Mouse (Mus musculus) ES-E14 (cell line): ENCODE measurements around the gene Pth1r. TPM values are rescaled to one million over a fixed set of nuclear protein-coding genes. Genes with fewer than 3 reads are reported as not detected.

ENCODE experiments used
- DNase-seq: peaks from one replicate; pipeline ENCODE4 v3.0.0-alpha.2; 2013; ENCODE audit warnings: low read depth, low spot score
- H3K27ac ChIP-seq: 2 replicates; pipeline ENCODE4 v1.5.1; 2012; ENCODE audit warnings: low read depth, mild to moderate bottlenecking, low read length, moderate library complexity, mixed read lengths; ENCODE audit not compliant: poor library complexity, insufficient read depth, severe bottlenecking
- H3K36me3 ChIP-seq: 2 replicates; pipeline ENCODE4 v1.6.1; 2012; ENCODE audit warnings: mild to moderate bottlenecking, low read length, moderate library complexity, mixed read lengths; ENCODE audit not compliant: control insufficient read depth, poor library complexity, insufficient read depth, severe bottlenecking
- H3K4me1 ChIP-seq, 2 experiments: fragments of 150-350 bp in 1 of 2; sonication (generic) in 1 of 2; 2 replicates each; pipeline ENCODE4 v1.6.1; 2012; ENCODE audit warnings: low read length in 2 of 2, mild to moderate bottlenecking in 1 of 2, mixed read lengths in 1 of 2; ENCODE audit not compliant: control insufficient read depth in 2 of 2, insufficient read depth in 2 of 2, poor library complexity in 1 of 2
- H3K4me3 ChIP-seq, 2 experiments: fragments of 150-350 bp in 1 of 2; sonication (generic) in 1 of 2; 2 replicates each; pipeline ENCODE4 v1.5.1; 2012; ENCODE audit warnings: low read length in 2 of 2, low read depth in 1 of 2, mild to moderate bottlenecking in 1 of 2, mixed read lengths in 1 of 2; ENCODE audit not compliant: insufficient read depth in 1 of 2, poor library complexity in 1 of 2, severe bottlenecking in 1 of 2
- H3K9ac ChIP-seq: 2 replicates; pipeline ENCODE4 v1.6.1; 2012; ENCODE audit warnings: low read depth, mild to moderate bottlenecking, low read length, mixed read lengths; ENCODE audit not compliant: poor library complexity, insufficient read depth, severe bottlenecking
- H3K9me3 ChIP-seq: fragments of 150-350 bp; sonication (generic); 2 replicates; pipeline ENCODE4 v1.6.1; 2012; ENCODE audit warnings: low read depth, mild to moderate bottlenecking, low read length; ENCODE audit not compliant: control insufficient read depth, insufficient read depth
- CHD2 ChIP-seq: IDR thresholded peaks from 2 replicates; pipeline ENCODE4 v1.6.1; 2014; ENCODE audit warnings: mild to moderate bottlenecking, low read depth, low read length, inconsistent platforms
- HCFC1 ChIP-seq: IDR thresholded peaks from 2 replicates; pipeline ENCODE4 v1.6.1; 2012; ENCODE audit warnings: low read length, inconsistent platforms, borderline replicate concordance; ENCODE audit not compliant: insufficient read depth
- MAFK ChIP-seq: IDR thresholded peaks from 2 replicates; pipeline ENCODE4 v1.6.1; 2014; ENCODE audit warnings: mild to moderate bottlenecking, low read depth, low read length, inconsistent platforms; ENCODE audit not compliant: insufficient read depth
- ZC3H11A ChIP-seq: IDR thresholded peaks from 2 replicates; pipeline ENCODE4 v1.6.1; 2012; ENCODE audit warnings: low read depth, mild to moderate bottlenecking, inconsistent platforms, low read length, borderline replicate concordance
- ZNF384 ChIP-seq: IDR thresholded peaks from 2 replicates; pipeline ENCODE4 v1.6.1; 2012; ENCODE audit warnings: low read depth, low read length, inconsistent platforms
- in situ Hi-C, 2 experiments: fragments of 600-800 bp; cut with MboI; formaldehyde crosslinking; loops; one replicate each; pipeline ENCODE4 v1.15.1; 2025; ENCODE audit warnings: low sequenced_read_pairs in 2 of 2, inconsistent platforms in 1 of 2; ENCODE audit not compliant: unreplicated experiment in 2 of 2
- total RNA-seq: library from RNA; depleted of rRNA; stranded (reverse); fragments of 300-350 nt; gene quantifications from 2 replicates; pipeline ENCODE4 v1.2.3, GENCODE M21; 2012

The Pth1r gene
- total RNA-seq, 1 experiment, result 6.8 TPM

DNA sequence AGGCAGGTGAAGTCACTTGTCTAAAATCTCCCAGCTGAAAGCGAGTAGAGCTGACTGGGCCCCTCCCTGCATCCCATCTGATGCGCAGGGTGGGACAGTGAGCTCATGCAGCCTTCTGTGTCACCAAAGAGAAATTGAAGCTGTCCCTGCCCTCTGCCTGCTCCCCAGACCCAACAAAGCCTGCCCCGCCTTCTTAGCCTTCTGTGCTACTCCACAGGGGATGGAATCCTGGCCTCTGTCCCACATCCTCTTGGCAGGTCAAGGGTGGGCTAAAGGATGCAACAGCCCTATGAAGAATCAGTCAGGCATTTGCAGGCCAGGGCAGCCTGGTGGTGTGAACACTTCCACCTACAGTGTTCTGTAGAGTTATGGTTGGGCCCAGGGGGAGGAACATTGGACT, 49.5 kb downstream of the Pth1r start:
- Histone ChIP-seq H3K4me3 (no peak overlapping the region), H3K36me3 (peaks cover 5% of the 10 kb centered on the region; the same call in 1 of the 2 replicates), H3K4me1 (peaks cover 0 to 6% of the 10 kb centered on the region in 2 experiments; a peak in 1 of 4 replicates), H3K9ac (no peak overlapping the region), H3K9me3 (no peaks in the 10 kb centered on the region), H3K27ac (no peak overlapping the region)
- in situ Hi-C loops, result no loop called here
- no peak for TF ChIP-seq ZC3H11A
- no peak for TF ChIP-seq HCFC1
- no peak for TF ChIP-seq ZNF384
- no peak for TF ChIP-seq CHD2
- TF ChIP-seq MAFK, result no peak
- no peak for DNase-seq

DNA sequence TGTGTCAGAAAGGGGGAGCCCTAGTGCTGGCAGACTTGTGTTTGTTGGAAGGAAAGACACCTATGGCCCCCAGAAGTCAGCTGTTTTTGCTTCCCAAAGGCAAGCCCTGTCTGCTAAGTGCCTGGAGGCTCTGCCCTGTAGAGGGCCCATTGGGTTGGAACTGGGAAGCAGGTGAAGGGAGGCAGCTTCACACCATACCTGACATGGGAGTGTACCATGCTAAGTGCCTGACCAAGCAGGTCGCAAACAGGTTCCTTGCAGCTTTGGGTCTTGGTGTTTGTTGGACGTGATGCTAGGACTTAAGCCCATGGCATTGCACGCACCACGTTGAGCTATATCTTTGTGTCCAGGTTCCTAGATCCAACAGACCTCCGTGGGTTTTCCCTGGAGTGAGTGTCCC, 50.5 kb downstream of the Pth1r start:
- Histone ChIP-seq H3K36me3 (peaks cover 5% of the 10 kb centered on the region; the same call in 1 of the 2 replicates), H3K4me3 (no peak overlapping the region), H3K4me1 (peaks cover 0 to 6% of the 10 kb centered on the region in 2 experiments; a peak in 1 of 4 replicates), H3K27ac (no peak overlapping the region), H3K9me3 (no peaks in the 10 kb centered on the region), H3K9ac (no peak overlapping the region)
- DNase-seq, result no peak
- TF ChIP-seq ZNF384, result no peak
- TF ChIP-seq ZC3H11A, result no peak
- TF ChIP-seq CHD2, result no peak
- TF ChIP-seq HCFC1, result no peak
- TF ChIP-seq MAFK, result no peak
- in situ Hi-C loops, result no loop called here

DNA sequence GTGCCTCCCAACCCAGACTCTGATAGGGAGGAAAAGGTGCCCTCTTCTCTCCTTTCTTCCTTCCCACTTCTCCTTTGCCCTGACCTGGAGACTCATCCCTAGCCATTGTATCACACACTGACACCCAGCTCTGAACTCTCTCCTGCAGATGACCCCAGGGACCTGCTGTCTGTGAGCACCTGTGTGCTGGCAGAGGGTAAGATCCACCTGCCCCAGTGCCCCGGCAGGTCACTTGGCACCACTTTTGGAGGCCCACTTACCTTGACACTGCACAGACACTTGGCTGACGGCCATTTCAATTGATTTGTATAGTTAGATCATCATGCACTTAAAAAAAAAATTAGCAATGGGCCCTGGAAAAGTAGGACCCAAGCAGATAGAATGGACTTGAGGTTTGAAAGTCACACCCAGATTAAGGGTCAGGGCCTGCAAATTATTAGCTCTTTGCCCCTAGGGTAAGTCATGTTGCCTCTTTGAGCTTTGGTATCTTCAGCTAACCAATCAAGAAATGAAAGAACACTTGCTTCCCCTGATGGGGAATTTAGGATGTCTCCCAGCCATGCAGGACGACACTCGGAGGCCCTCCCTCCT, 51.7 kb downstream of the Pth1r start:
- Histone ChIP-seq H3K9ac (no peak overlapping the region), H3K4me3 (no peak overlapping the region), H3K4me1 (peaks cover 0 to 6% of the 10 kb centered on the region in 2 experiments; a peak in 1 of 4 replicates), H3K27ac (no peak overlapping the region), H3K9me3 (no peaks in the 10 kb centered on the region), H3K36me3 (peaks cover 5% of the 10 kb centered on the region; the same call in 1 of the 2 replicates)
- no peak for TF ChIP-seq HCFC1
- TF ChIP-seq MAFK, result no peak
- no peak for TF ChIP-seq ZC3H11A
- TF ChIP-seq ZNF384, result no peak
- TF ChIP-seq CHD2, result no peak
- no peak for DNase-seq
- in situ Hi-C loops, result no loop called here

DNA sequence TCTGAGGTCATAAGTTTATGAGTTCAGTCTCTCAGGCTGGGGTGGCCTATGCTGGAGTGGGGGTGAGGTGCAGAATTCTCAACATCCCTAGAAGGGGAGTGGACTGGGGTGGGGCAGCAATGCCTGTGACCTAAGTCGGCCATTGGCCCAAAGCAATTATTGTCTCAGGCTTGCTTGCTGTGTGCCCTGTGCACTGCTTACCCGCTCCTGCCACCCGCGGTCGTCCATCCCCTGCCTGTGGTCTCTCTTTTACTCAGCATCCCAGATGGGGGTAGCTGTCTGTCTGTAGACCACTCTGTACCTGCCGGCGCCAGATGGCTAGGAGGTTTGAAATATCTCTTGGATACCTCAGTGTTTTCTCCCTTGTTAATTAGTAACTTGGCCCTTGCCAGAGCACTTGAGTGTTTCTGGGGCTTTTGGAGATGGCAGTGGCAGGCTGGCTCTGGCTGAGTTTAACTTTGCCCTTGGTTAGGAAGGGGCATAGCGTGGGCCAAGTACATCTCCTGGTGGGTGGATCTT, 57.6 kb downstream of the Pth1r start:
- no peaks in the 10 kb centered on the region for H3K9me3 ChIP-seq
- H3K36me3 ChIP-seq, result peaks cover 3% of the 10 kb centered on the region; the same call in 1 of the 2 replicates
- no peak overlapping the region for H3K9ac ChIP-seq
- no peak for DNase-seq
- no peak overlapping the region for H3K4me3 ChIP-seq
- TF ChIP-seq ZNF384 (no peak), CHD2 (no peak), HCFC1 (no peak), MAFK (no peak), ZC3H11A (no peak)
- in situ Hi-C loops, result no loop called here
- no peak overlapping the region for H3K27ac ChIP-seq
- peaks cover 0 to 11% of the 10 kb centered on the region in 2 experiments; a peak in 1 of 4 replicates for H3K4me1 ChIP-seq
